Mouse (Mus musculus) midbrain, embryonic 10.5 days (tissue): Measurements from ENCODE around the gene Gata2. TPM values are rescaled to one million over a fixed set of nuclear protein-coding genes. Genes with fewer than 3 reads are reported as not detected.

Experiments used
- polyA plus RNA-seq: library from polyadenylated mRNA; unstranded; fragments of >200 nt; fragmentation: Nextera tagmentation; extraction: Ambion mirVana; gene quantifications from 2 replicates; pipeline ENCODE4 v1.2.1, GENCODE M21; 2016

Gata2 gene
- polyA plus RNA-seq, 1 experiment from 2014 or later = 19.3 TPM

Other genes with a start within 250 kb of the Gata2 start
- 20.3 and 22.1 TPM in 2 replicates for gene H1fx, start 212.3 kb upstream of the Gata2 start, polyA plus RNA-seq
- 215 and 225 TPM in 2 replicates for gene Rab7, start 148.6 kb upstream of the Gata2 start, polyA plus RNA-seq
- 284 and 305 TPM in 2 replicates for gene Rpn1, start 109.4 kb upstream of the Gata2 start, polyA plus RNA-seq
- not detected in 2 replicates for gene Dnajb8, start 28.4 kb downstream of the Gata2 start, polyA plus RNA-seq